Comparison of ENCODE assay signal across 8 mouse cellular contexts in the genomic region with DNA sequence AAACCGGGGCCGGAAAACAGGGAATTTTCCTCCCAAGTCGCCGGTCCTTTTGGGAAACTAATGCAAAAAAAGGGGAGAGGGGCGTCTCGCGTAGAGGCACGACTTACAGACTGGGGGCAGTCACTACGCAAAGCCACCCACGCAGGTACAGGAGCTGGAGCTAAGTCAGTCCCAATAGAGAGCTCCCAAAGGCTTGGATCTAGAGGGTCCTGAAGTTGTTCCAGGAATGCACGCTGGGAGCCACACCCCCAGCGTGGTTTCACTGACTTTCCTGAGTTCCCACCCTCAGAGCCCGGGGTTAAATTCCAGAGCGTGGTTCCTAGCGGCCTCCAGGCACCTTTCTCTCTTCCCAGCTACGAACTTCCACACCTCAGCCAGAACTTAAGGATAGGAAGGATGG. TPM values are rescaled to one million over a fixed set of nuclear protein-coding genes. Genes with fewer than 3 reads are reported as not detected.
DNase-seq lines count a peak whose midpoint lies in the region; ATAC-seq and TF ChIP-seq lines count a peak whose summit lies in the region.

No protein-coding gene starts in this region.

- WGBS in hindbrain, embryonic 13.5 days, result under 1% methylated on average over 16 of the region's 16 CpGs
- 1% methylated on average over 16 of the region's 16 CpGs for WGBS in liver, adult 2 months
- WGBS in small intestine, adult 2 months, result under 1% methylated on average over 16 of the region's 16 CpGs

- peaks cover 2% of the 10 kb centered on the region for H3K36me3 ChIP-seq in erythroblast, embryonic 14.5 days (ENCODE audit: control insufficient read depth)
- no peaks in the 10 kb centered on the region for H3K36me3 ChIP-seq in hindbrain, embryonic 13.5 days
- H3K36me3 ChIP-seq in liver, adult 2 months (ENCODE audit: control insufficient read depth, insufficient read depth, low read length), result no peaks in the 10 kb centered on the region
- no peaks in the 10 kb centered on the region for H3K36me3 ChIP-seq in small intestine, adult 2 months (ENCODE audit: control insufficient read depth, insufficient read depth, low read length)

- H3K79me2 ChIP-seq in liver, adult 2 months (ENCODE audit: control insufficient read depth, insufficient read depth, low read length), result peaks cover 2% of the 10 kb centered on the region; the same call in 1 of the 2 replicates

- no peak for TF ChIP-seq POLR2A in liver, adult 2 months (IDR thresholded peaks at IDR 0.05; ENCODE audit: extremely low read depth, insufficient read depth, low read length)
- no peak; the same call in 1 of the 2 replicates for TF ChIP-seq POLR2A in small intestine, adult 2 months (IDR thresholded peaks at IDR 0.05; ENCODE audit: low read depth, low read length)

- H3K4me2 ChIP-seq in hindbrain, embryonic 13.5 days, result peak overlapping the region; percentile 78

- peak overlapping the region; percentile 98 for H3K27ac ChIP-seq in hindbrain, embryonic 13.5 days
- H3K27ac ChIP-seq in liver, adult 2 months (replicated peaks; ENCODE audit: insufficient read depth, low read depth, low read length), result peak overlapping the region; percentile 9; the same call in 1 of the 2 replicates
- H3K27ac ChIP-seq in small intestine, adult 2 months (ENCODE audit: insufficient read depth, low read depth, low read length), result peak overlapping the region; percentile 26; the same call in 1 of the 2 replicates

- DNase-seq in ZHBTc4 (ENCODE audit: low read depth, low spot score), result peak; percentile 95
- DNase-seq in liver, adult 2 months (ENCODE audit: extremely low read depth, low read depth, low spot score), result peak; percentile 55
- no peak for DNase-seq in gastrocnemius, postnatal 14 days
- DNase-seq in adrenal gland, postnatal 25 days, result no peak

- intact Hi-C loops in gastrocnemius, postnatal 14 days (cut with DNase I; ENCODE audit: low total_unique reads), result no loop called here

- TF ChIP-seq CTCF in liver, adult 2 months (IDR thresholded peaks at IDR 0.05; ENCODE audit: low read depth, low read length), result no peak
- TF ChIP-seq CTCF in small intestine, adult 2 months (IDR thresholded peaks at IDR 0.05; ENCODE audit: extremely low read depth, insufficient read length, insufficient replicate concordance, low read depth, low read length), result no peak

- H3K4me3 ChIP-seq in erythroblast, embryonic 14.5 days (replicated peaks), result peak overlapping the region; percentile 74
- H3K4me3 ChIP-seq in hindbrain, embryonic 13.5 days, result peak overlapping the region; percentile 89
- H3K4me3 ChIP-seq in liver, adult 2 months (ENCODE audit: insufficient read depth, low read depth, low read length), result peak overlapping the region; percentile 69
- peak overlapping the region; percentile 93 for H3K4me3 ChIP-seq in small intestine, adult 2 months (ENCODE audit: low read depth, low read length)

- H3K9ac ChIP-seq in hindbrain, embryonic 13.5 days, result peak overlapping the region; percentile 97
- peak overlapping the region; percentile 61 for H3K9ac ChIP-seq in liver, adult 2 months (ENCODE audit: low read depth, low read length)

- no peaks in the 10 kb centered on the region for H3K27me3 ChIP-seq in erythroblast, embryonic 14.5 days (ENCODE audit: control insufficient read depth)
- no peaks in the 10 kb centered on the region for H3K27me3 ChIP-seq in hindbrain, embryonic 13.5 days
- H3K27me3 ChIP-seq in liver, adult 2 months (ENCODE audit: control insufficient read depth, insufficient read depth, low read length), result no peaks in the 10 kb centered on the region
- no peaks in the 10 kb centered on the region for H3K27me3 ChIP-seq in small intestine, adult 2 months (ENCODE audit: control insufficient read depth, insufficient read depth, low read length)

- H3K9me3 ChIP-seq in erythroblast, embryonic 14.5 days (ENCODE audit: control insufficient read depth, low read length), result no peaks in the 10 kb centered on the region
- H3K9me3 ChIP-seq in hindbrain, embryonic 13.5 days, result no peaks in the 10 kb centered on the region

- no peak for ATAC-seq in erythroblast, adult 5-6 weeks (replicated peaks; ENCODE audit: low FRiP score, poor library complexity, severe bottlenecking)
- peak; percentile 47 for ATAC-seq in hindbrain, embryonic 13.5 days (ENCODE audit: low FRiP score)

- H3K4me1 ChIP-seq in erythroblast, embryonic 14.5 days (ENCODE audit: control insufficient read depth), result peaks cover 29% of the 10 kb centered on the region
- peaks cover 32% of the 10 kb centered on the region for H3K4me1 ChIP-seq in hindbrain, embryonic 13.5 days (replicated peaks)
- H3K4me1 ChIP-seq in liver, adult 2 months (ENCODE audit: control insufficient read depth, insufficient read depth, low read length), result peaks cover 4% of the 10 kb centered on the region; the same call in 1 of the 2 replicates
- peaks cover 2% of the 10 kb centered on the region; the same call in 1 of the 2 replicates for H3K4me1 ChIP-seq in small intestine, adult 2 months (ENCODE audit: control insufficient read depth, insufficient read depth, insufficient read length, low read length)

RNA-seq across cellular contexts. Expression of a gene that starts 0.5 kb away (rescaled TPM):
- polyA plus RNA-seq in erythroblast, embryonic 14.5 days (2012), result 6.8 and 9.7 TPM in 2 replicates
- total RNA-seq in erythroblast, adult 5-6 weeks (2015; ENCODE audit: low replicate concordance), result 30.4 and 37.8 TPM in 2 replicates
- 34.2 and 41.3 TPM in 2 replicates for total RNA-seq in erythroblast, adult 5-6 weeks (2017; ENCODE audit: low replicate concordance)
- polyA plus RNA-seq in hindbrain, embryonic 13.5 days (2015; fragmentation: Nextera tagmentation; extraction: Ambion mirVana), result 34.0 and 38.0 TPM in 2 replicates
- 15.0 and 16.2 TPM in 2 replicates for total RNA-seq in liver, adult 2 months (2014; rRNA removed)
- 5.6 and 7.6 TPM in 2 replicates for polyA plus RNA-seq in liver, adult 2 months (2012; rRNA removed)
- polyA plus RNA-seq in small intestine, adult 2 months (2012; rRNA removed), result 5.6 and 15.2 TPM in 2 replicates
- total RNA-seq in gastrocnemius, postnatal 14 days (2021), result 10 to 100 TPM; 20.5 to 22.6 TPM
- 50.9 and 52.9 TPM in 2 replicates for total RNA-seq in adrenal gland, postnatal 25 days (2021)

RNA-seq across cellular contexts. Expression of a gene that starts 56.8 kb away (rescaled TPM):
- 0.03 and 0.13 TPM in 2 replicates for polyA plus RNA-seq in erythroblast, embryonic 14.5 days (2012)
- 10.2 and 18.6 TPM in 2 replicates for total RNA-seq in erythroblast, adult 5-6 weeks (2015; ENCODE audit: low replicate concordance)
- 9.9 and 10.7 TPM in 2 replicates for total RNA-seq in erythroblast, adult 5-6 weeks (2017; ENCODE audit: low replicate concordance)
- 55.8 and 56.1 TPM in 2 replicates for polyA plus RNA-seq in hindbrain, embryonic 13.5 days (2015; fragmentation: Nextera tagmentation; extraction: Ambion mirVana)
- total RNA-seq in liver, adult 2 months (2014; rRNA removed), result 9.0 and 10.1 TPM in 2 replicates
- polyA plus RNA-seq in liver, adult 2 months (2012; rRNA removed), result 4.1 and 4.6 TPM in 2 replicates
- polyA plus RNA-seq in small intestine, adult 2 months (2012; rRNA removed), result 1.2 and 1.7 TPM in 2 replicates
- total RNA-seq in gastrocnemius, postnatal 14 days (2021), result 10 to 100 TPM; 11.1 to 12.3 TPM
- 21.6 and 23.2 TPM in 2 replicates for total RNA-seq in adrenal gland, postnatal 25 days (2021)

Comparison
In these comparisons a context has a peak if more than half of its experiments do, and no peak if none do; other contexts are left out.
1. DNase-seq: peak in ZHBTc4 (single experiment) and liver, adult 2 months (single experiment); none in gastrocnemius, postnatal 14 days (single experiment) and adrenal gland, postnatal 25 days (single experiment).
2. H3K27ac ChIP-seq: peak in every context shown above with its lines; median percentile 98 in hindbrain, embryonic 13.5 days; 26 in small intestine, adult 2 months; 9 in liver, adult 2 months.
3. Peak in every context shown above with its lines, with median percentiles within 50 percentile points of each other: H3K4me3 ChIP-seq.